Mouse (Mus musculus) liver (tissue): Measurements from ENCODE around the gene Ptpre.
"Not testable (repeated sequence)": the region's sequence is repeated elsewhere in the genome, so short reads cannot be mapped to it uniquely, and the experiment has no call there.

Source experiments
- DNase-seq: peaks from one replicate; pipeline ENCODE4 v3.0.0-alpha.2; 2020; ENCODE audit warnings: mixed read lengths

Ptpre gene

GRCm38 (mm10) chr7:135650061-135650460 is 112.8 kb downstream of the Ptpre start:
- DNase-seq: no peak

- peak; percentile 17 for DNase-seq
These were observed 114.7 kb downstream of the Ptpre start for GRCm38 (mm10) chr7:135651831-135652511.

DNA sequence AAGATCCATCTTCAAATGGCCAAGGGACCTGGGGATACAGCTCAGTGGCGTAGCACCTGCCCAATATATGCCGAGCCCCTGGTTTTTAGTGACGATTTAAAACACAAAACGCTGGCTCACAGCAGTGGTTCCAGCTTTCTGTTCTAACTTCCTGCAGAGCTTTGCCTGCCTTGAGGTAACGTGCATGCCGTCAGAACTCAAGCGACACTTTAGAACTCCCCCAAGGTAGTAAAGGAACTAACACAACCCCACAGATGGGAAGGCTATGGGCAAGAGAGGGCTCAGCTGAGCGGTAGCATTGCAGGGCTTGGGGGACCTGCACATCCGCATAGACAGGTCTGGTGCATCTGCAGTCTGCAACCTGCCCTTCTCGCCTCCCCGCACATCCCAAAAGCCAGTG is 115.5 kb downstream of the Ptpre start:
- DNase-seq: no peak

GRCm38 (mm10) chr7:135653601-135654000 is 116.3 kb downstream of the Ptpre start:
- no peak for DNase-seq

GRCm38 (mm10) chr7:135654288-135654687 is 117.0 kb downstream of the Ptpre start:
- DNase-seq: no peak

DNA sequence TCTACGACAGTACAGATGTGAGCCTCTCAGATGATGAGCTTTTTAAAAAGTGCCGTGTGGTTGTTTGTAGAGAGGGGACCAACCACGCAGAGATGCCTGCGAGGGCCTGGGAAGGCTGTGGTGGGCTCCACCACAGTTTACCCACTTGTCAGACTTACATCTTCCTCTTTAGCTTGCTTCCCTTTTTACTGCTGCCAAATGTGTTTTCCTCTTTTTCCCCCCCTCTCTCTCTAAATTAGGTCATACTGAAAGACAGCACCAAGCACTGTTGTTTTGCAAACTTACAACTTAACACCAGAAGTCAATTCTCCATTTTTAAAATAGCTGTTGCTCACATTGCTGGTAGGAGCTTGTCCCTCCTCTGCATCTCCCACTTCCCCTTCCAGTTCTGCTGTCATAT is 117.8 kb downstream of the Ptpre start:
- DNase-seq: no peak

DNA sequence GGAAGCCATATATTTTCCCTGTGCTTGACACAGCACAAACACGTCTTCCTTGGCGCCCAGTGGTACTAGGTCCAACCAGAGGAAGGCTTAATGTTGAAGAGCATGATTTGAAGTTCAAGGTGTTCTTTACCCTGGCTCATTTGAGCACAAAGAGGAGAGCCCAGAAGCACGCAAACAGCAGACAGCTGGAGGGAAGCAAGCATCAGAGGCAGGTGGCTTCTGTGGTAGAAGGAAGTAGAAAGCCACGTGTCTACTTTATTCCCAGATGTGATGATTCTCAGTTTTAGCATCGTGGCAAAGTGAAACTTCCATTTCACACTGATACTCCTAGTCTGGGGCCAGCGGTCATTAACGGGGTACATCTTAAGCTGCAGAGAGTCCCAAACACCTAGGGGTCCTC is 120.9 kb downstream of the Ptpre start:
- no peak for DNase-seq

DNA sequence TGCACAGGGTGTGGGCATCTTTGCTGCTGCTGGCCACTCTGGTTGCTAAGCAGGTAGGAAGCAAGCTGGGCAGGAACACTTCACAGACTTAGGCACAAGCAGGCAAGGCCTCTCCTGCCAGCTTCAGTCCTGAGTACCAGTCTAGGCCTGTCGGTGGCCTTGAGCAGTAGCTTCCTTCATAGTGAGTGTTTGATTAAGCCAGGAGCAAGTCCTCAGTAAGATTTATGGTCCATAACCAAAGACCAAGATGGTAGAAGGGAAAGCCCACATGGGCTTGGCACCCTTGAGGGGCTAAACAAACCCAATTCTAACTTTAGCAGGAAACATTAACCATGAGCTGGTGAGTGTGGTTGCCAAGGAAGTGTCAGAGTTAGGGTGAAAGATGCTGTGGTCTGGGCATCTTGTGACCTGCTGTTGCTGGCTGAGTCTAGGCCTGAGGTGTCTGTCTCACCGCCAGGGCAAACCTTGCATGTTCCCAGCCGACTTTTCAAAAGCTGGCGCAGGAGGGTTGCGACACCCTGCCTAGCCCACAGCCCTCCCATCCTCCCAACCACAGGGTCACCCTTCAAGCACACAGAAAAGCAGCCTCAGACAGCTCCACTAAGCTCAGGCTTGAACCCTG is 122.1 kb downstream of the Ptpre start:
- no peak for DNase-seq

DNA sequence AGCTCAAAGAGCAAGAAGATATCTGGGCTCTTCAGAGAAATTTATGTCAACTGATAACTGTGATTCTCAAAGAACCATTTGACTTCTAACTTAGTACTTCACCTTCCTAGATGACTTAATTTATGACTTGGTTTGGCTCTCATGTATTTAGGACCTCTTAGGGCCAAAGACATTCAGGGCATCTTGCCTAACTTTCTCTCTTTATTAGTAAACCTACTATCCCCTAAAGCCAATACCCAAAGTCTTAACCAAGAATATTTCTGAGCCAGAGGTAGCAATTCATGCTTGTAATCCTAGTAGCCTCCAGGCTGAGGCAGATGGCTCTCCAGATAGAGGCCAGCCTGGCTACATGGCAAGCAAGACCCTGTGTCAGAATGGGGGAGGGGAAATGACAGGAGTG is 123.0 kb downstream of the Ptpre start:
- DNase-seq: no peak

GRCm38 (mm10) chr7:135664211-135664610 is 126.9 kb downstream of the Ptpre start:
- no peak for DNase-seq

- no peak for DNase-seq
These were observed 129.0 kb downstream of the Ptpre start for GRCm38 (mm10) chr7:135666314-135666713.

GRCm38 (mm10) chr7:135668852-135669739 is 131.8 kb downstream of the Ptpre start:
- DNase-seq: peak; percentile 58

- DNase-seq: no peak
These were observed 136.3 kb downstream of the Ptpre start for GRCm38 (mm10) chr7:135673576-135673975.

GRCm38 (mm10) chr7:135676722-135677121 is 139.4 kb downstream of the Ptpre start:
- DNase-seq: no peak

GRCm38 (mm10) chr7:135680334-135680733 is 143.1 kb downstream of the Ptpre start:
- peak; percentile 82 for DNase-seq

- DNase-seq: peak; percentile 29
These were observed 146.8 kb downstream of the Ptpre start for GRCm38 (mm10) chr7:135684098-135684497.

DNA sequence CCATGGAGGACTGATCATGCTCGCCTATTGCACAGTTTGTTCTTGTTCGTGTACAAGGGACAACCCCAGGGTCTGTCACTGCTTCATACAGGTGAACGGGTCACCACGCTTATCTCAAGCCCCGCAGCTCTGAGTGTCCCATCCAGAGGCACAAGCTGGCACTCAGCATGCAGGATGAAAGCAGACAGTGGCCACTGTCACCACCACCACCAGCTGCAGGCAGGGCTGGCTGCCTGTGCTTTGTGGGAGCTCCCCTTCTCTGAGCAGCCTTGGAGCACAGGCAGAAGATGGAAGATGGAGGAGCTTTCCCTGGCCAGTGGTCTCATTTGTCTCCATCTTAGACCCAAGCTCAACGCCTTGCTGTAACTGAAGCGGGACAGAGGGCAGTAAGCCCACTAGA is 147.7 kb downstream of the Ptpre start:
- peak; percentile 22 for DNase-seq

DNA sequence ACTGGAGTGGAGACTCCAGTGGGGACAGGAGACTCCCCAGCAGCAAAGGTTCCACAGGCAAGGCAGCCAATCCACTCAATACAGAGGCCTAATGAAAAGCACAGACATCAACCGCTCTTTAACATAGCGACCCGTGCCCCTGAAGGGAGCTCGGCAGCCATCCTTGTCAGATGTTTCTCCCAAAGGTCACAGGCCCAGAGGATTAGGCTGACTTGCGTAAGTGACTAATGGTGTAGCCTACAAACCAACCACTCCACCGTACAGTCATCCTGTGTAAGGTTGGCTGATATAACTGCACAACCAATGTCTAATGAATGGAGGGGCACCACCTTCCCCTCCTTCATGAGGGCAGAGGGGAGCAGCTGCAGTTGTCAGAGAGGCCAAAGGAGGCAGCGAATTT is 152.1 kb downstream of the Ptpre start:
- DNase-seq: no peak

- no peak for DNase-seq
These were observed 154.7 kb downstream of the Ptpre start for GRCm38 (mm10) chr7:135691941-135692340.

DNA sequence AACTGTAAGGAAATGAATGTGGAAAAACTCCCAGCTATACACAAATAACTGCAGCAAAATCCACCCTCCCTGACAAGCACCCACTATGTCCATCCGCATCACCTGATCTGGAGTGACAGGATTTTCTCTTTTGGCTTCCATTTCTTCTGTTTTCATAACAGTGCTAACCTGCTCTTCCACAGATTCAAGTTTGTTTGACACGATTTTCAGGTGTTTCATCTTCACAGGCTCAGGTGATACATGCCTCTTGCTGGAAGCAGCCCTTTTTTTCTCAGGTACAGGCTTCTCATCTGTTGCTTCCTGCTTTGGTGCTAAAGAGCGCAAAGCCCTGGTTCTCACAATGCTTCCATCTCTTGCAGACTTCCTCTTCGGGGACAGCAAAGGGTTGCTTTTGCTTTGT is 156.8 kb downstream of the Ptpre start:
- DNase-seq: peak; percentile 2

DNA sequence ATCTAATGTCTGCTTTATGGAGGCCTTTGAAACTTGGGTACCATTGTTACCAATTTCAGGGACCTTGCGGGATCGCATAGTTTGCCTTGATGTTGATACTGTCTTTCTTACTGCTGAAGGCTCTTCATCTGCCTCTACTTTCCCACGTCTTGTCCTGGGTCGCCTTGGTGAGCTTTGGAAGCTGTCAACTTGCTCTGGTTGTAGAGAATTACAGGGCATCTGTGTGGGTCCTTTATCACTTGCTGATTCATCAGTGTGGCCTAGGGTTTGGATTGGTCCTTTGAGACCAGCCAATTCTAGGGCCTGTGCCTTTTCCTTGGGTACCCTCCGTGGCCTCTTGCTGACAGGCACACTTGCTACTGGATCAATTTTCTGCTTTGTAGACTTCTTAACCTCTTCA is 157.5 kb downstream of the Ptpre start:
- DNase-seq: peak; percentile 2

- no peak for DNase-seq
These were observed 158.8 kb downstream of the Ptpre start for GRCm38 (mm10) chr7:135696127-135696526.

DNA sequence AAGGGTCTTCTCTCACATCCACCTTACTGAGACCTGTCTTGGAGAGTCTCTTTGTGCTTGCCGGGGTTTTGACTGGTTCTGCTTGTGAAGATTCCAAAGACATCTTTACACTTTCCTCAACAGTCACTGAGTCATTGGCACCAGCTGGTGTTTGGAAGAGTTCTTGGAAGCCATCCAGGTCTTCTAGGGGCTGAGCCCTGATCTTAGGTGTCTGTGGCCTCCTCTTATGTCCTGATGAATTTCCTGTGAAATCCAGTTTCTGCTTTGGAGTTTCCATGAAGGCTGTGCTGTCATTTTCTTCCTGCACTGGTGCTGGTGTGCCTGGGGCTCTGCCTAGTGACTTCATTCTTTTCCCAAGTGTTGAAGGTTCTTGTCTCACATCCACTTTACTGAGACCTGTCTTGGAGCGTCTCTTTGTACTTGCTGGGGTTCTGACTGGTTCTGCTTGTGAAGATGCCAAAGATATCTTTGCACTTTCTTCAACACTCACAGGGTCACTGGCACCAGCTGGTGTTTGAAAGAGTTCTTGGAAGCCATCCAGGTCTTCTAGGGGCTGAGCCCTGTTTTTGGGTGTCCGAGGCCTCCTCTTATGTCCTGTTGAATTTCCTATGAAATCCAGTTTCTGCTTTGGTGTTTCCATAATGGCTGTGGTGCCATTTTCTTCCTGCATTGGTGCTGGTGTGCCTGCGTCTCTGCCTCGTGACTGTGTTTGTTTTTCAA is 159.9 kb downstream of the Ptpre start:
- not testable (repeated sequence) for DNase-seq
